Mouse (Mus musculus) megakaryocyte, embryonic 14.5 days (primary cell): ENCODE results near the gene Tlr6.

Experiments used
- FLI1 ChIP-seq: IDR thresholded peaks from 2 replicates; pipeline ENCODE4 v1.6.1; 2012; ENCODE audit warnings: low read length, inconsistent platforms, mixed read lengths
- GATA1 ChIP-seq: IDR thresholded peaks from 3 replicates; pipeline ENCODE4 v1.6.1; 2012; ENCODE audit warnings: mixed read lengths, low read length, inconsistent platforms, borderline replicate concordance

- TF ChIP-seq FLI1 (no peak), GATA1 (no peak)
Measured at GRCm38 (mm10) chr5:64932775-64933174, 27.1 kb downstream of the Tlr6 start.
